20 mouse cellular contexts compared by ENCODE assay signal in the genomic region with DNA sequence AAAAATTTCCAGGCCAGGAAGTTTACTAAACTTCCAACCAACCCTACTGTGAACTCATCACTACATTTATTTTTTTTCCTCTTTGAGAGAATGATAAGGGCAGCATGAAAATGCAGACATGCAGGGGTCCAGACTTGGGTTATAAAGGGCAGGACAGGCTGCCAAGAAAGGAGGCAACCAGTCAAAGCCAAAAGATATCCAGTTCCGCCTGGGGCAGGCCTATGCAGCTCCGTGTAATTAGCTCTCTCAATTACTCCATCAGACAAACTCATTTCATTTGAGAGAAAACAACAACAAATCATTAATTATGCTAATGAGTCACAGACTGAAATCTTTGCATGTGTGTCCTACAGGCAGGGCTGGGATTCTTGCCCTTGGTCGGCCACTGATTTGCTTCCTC.
DNase-seq lines count a peak whose midpoint lies in the region; ATAC-seq and TF ChIP-seq lines count a peak whose summit lies in the region.
"Had no signal": no experiment of that assay in that cellular context is flagged by ENCODE, and none has a peak within 500 bp of the region (broad histone marks: within the 10 kb centered on the region; RNA-seq: fewer than 3 reads in every experiment).

No protein-coding gene starts in this region.

- no peak for DNase-seq in forebrain, postnatal 0 days
- no peak for DNase-seq in forebrain, embryonic 11.5 days (ENCODE audit: low spot score)
- DNase-seq in hindbrain, postnatal 0 days (ENCODE audit: low spot score): no peak
- DNase-seq in kidney, postnatal 10 days: peak; percentile 14
- DNase-seq: adrenal gland, adult 2 months; adrenal gland, postnatal 25 days; cerebellum, adult 18-20 months; cerebellum, adult 9-11 months; cerebellum, postnatal 36 days; gastrocnemius, postnatal 10 days; heart, adult 18-20 months had no signal

- H3K9ac ChIP-seq in forebrain, postnatal 0 days: no peak overlapping the region
- no peak overlapping the region for H3K9ac ChIP-seq in forebrain, embryonic 11.5 days (ENCODE audit: low read length)
- H3K9ac ChIP-seq in hindbrain, embryonic 12.5 days: no peak overlapping the region
- no peak overlapping the region for H3K9ac ChIP-seq in hindbrain, postnatal 0 days (replicated peaks; ENCODE audit: low read length)
- H3K9ac ChIP-seq in kidney, embryonic 14.5 days (ENCODE audit: low read depth, low read length): no peak overlapping the region
- no peak overlapping the region for H3K9ac ChIP-seq in neural tube, embryonic 14.5 days (replicated peaks; ENCODE audit: low read depth, low read length)
- H3K9ac ChIP-seq in neural tube, embryonic 15.5 days (replicated peaks): no peak overlapping the region
- H3K9ac ChIP-seq: embryonic facial prominence, embryonic 13.5 days; hindbrain, embryonic 13.5 days had no signal

- H3K4me1 ChIP-seq in forebrain, postnatal 0 days (ENCODE audit: insufficient read depth): no peaks in the 10 kb centered on the region
- H3K4me1 ChIP-seq in forebrain, embryonic 11.5 days (replicated peaks; ENCODE audit: control insufficient read depth, insufficient read depth, low read length): no peaks in the 10 kb centered on the region
- peaks cover 3% of the 10 kb centered on the region; the same call in 1 of the 2 replicates for H3K4me1 ChIP-seq in hindbrain, embryonic 12.5 days
- H3K4me1 ChIP-seq in hindbrain, postnatal 0 days (ENCODE audit: insufficient read depth, low read length): no peaks in the 10 kb centered on the region
- H3K4me1 ChIP-seq in kidney, embryonic 14.5 days (ENCODE audit: control insufficient read depth, insufficient read depth, low read length): no peaks in the 10 kb centered on the region
- H3K4me1 ChIP-seq in neural tube, embryonic 14.5 days (ENCODE audit: control insufficient read depth, insufficient read depth, low read length): peaks cover 16% of the 10 kb centered on the region
- peaks cover 18% of the 10 kb centered on the region for H3K4me1 ChIP-seq in neural tube, embryonic 15.5 days
- H3K4me1 ChIP-seq: embryonic facial prominence, embryonic 13.5 days had no signal

- no peak for TF ChIP-seq CTCF in forebrain, postnatal 0 days (IDR thresholded peaks at IDR 0.05; ENCODE audit: low read depth)
- no peak for TF ChIP-seq CTCF in hindbrain, postnatal 0 days (IDR thresholded peaks at IDR 0.05; ENCODE audit: low read depth)

- no peaks in the 10 kb centered on the region for H3K27me3 ChIP-seq in forebrain, postnatal 0 days (ENCODE audit: insufficient read depth, low read length)
- no peaks in the 10 kb centered on the region for H3K27me3 ChIP-seq in forebrain, embryonic 11.5 days (ENCODE audit: control insufficient read depth, insufficient read depth, low read length)
- no peaks in the 10 kb centered on the region for H3K27me3 ChIP-seq in hindbrain, embryonic 12.5 days
- no peaks in the 10 kb centered on the region for H3K27me3 ChIP-seq in hindbrain, postnatal 0 days (ENCODE audit: insufficient read depth, low read length)
- no peaks in the 10 kb centered on the region for H3K27me3 ChIP-seq in kidney, embryonic 14.5 days (ENCODE audit: control insufficient read depth, insufficient read depth, low read length)
- H3K27me3 ChIP-seq in neural tube, embryonic 14.5 days (ENCODE audit: control insufficient read depth, insufficient read depth, low read length): no peaks in the 10 kb centered on the region
- no peaks in the 10 kb centered on the region for H3K27me3 ChIP-seq in neural tube, embryonic 15.5 days (replicated peaks)
- H3K27me3 ChIP-seq: embryonic facial prominence, embryonic 13.5 days; hindbrain, embryonic 13.5 days had no signal

- H3K9me3 ChIP-seq in forebrain, postnatal 0 days (ENCODE audit: low read length): no peaks in the 10 kb centered on the region
- H3K9me3 ChIP-seq in forebrain, embryonic 11.5 days (ENCODE audit: control insufficient read depth, low read length): no peaks in the 10 kb centered on the region
- no peaks in the 10 kb centered on the region for H3K9me3 ChIP-seq in hindbrain, embryonic 12.5 days (replicated peaks)
- H3K9me3 ChIP-seq in hindbrain, postnatal 0 days (ENCODE audit: low read length): no peaks in the 10 kb centered on the region
- H3K9me3 ChIP-seq in kidney, embryonic 14.5 days (ENCODE audit: control insufficient read depth, low read length): no peaks in the 10 kb centered on the region
- H3K9me3 ChIP-seq in neural tube, embryonic 14.5 days (ENCODE audit: control insufficient read depth, low read length): no peaks in the 10 kb centered on the region
- H3K9me3 ChIP-seq in neural tube, embryonic 15.5 days (replicated peaks): no peaks in the 10 kb centered on the region
- H3K9me3 ChIP-seq: embryonic facial prominence, embryonic 13.5 days; hindbrain, embryonic 13.5 days had no signal

- no peaks in the 10 kb centered on the region for H3K36me3 ChIP-seq in forebrain, postnatal 0 days (ENCODE audit: insufficient read depth)
- no peaks in the 10 kb centered on the region for H3K36me3 ChIP-seq in forebrain, embryonic 11.5 days (ENCODE audit: control insufficient read depth, insufficient read depth, low read length)
- H3K36me3 ChIP-seq in hindbrain, embryonic 12.5 days: no peaks in the 10 kb centered on the region
- H3K36me3 ChIP-seq in hindbrain, postnatal 0 days (ENCODE audit: insufficient read depth, low read length): no peaks in the 10 kb centered on the region
- no peaks in the 10 kb centered on the region for H3K36me3 ChIP-seq in kidney, embryonic 14.5 days (ENCODE audit: control insufficient read depth, insufficient read depth, low read length)
- no peaks in the 10 kb centered on the region for H3K36me3 ChIP-seq in neural tube, embryonic 14.5 days (ENCODE audit: control insufficient read depth, insufficient read depth, low read length)
- no peaks in the 10 kb centered on the region for H3K36me3 ChIP-seq in neural tube, embryonic 15.5 days
- H3K36me3 ChIP-seq: embryonic facial prominence, embryonic 13.5 days; hindbrain, embryonic 13.5 days had no signal

- H3K4me3 ChIP-seq in forebrain, postnatal 0 days (ENCODE audit: low read depth, low read length): no peak overlapping the region
- H3K4me3 ChIP-seq in forebrain, embryonic 11.5 days (ENCODE audit: low read depth, low read length): no peak overlapping the region
- H3K4me3 ChIP-seq in hindbrain, embryonic 12.5 days: no peak overlapping the region
- no peak overlapping the region for H3K4me3 ChIP-seq in hindbrain, postnatal 0 days (ENCODE audit: low read length)
- H3K4me3 ChIP-seq in kidney, embryonic 14.5 days (ENCODE audit: low read length): no peak overlapping the region
- H3K4me3 ChIP-seq in neural tube, embryonic 14.5 days (ENCODE audit: low read depth, low read length): no peak overlapping the region
- no peak overlapping the region for H3K4me3 ChIP-seq in neural tube, embryonic 15.5 days (replicated peaks)
- H3K4me3 ChIP-seq: embryonic facial prominence, embryonic 13.5 days; hindbrain, embryonic 13.5 days had no signal

- no peak overlapping the region for H3K27ac ChIP-seq in forebrain, postnatal 0 days (ENCODE audit: low read depth, low read length)
- no peak overlapping the region for H3K27ac ChIP-seq in forebrain, embryonic 11.5 days (ENCODE audit: low read depth, low read length)
- H3K27ac ChIP-seq in hindbrain, embryonic 12.5 days: no peak overlapping the region
- no peak overlapping the region for H3K27ac ChIP-seq in hindbrain, postnatal 0 days
- no peak overlapping the region for H3K27ac ChIP-seq in kidney, embryonic 14.5 days (ENCODE audit: low read depth, low read length)
- no peak overlapping the region for H3K27ac ChIP-seq in neural tube, embryonic 14.5 days (ENCODE audit: low read depth, low read length)
- no peak overlapping the region for H3K27ac ChIP-seq in neural tube, embryonic 15.5 days (replicated peaks)
- H3K27ac ChIP-seq: embryonic facial prominence, embryonic 13.5 days; hindbrain, embryonic 13.5 days had no signal

- whole genome bisulfite sequencing in forebrain, postnatal 0 days: 31% methylated on average over 3 of the region's 3 CpGs
- 83% methylated on average over 3 of the region's 3 CpGs for WGBS in forebrain, embryonic 11.5 days
- 74% methylated on average over 3 of the region's 3 CpGs for WGBS in hindbrain, embryonic 12.5 days
- 45% methylated on average over 3 of the region's 3 CpGs for WGBS in hindbrain, postnatal 0 days
- 70% methylated on average over 3 of the region's 3 CpGs for WGBS in kidney, embryonic 14.5 days
- WGBS in neural tube, embryonic 14.5 days: 46% methylated on average over 3 of the region's 3 CpGs
- 47% methylated on average over 3 of the region's 3 CpGs for WGBS in neural tube, embryonic 15.5 days

- 0 out of 2 replicates have a peak, but pooled peaks have one; percentile 8 for ATAC-seq in forebrain, postnatal 0 days
- ATAC-seq in forebrain, embryonic 11.5 days (replicated peaks; ENCODE audit: low FRiP score): no peak
- ATAC-seq in hindbrain, embryonic 12.5 days (ENCODE audit: low FRiP score): peak; percentile 48; the same call in 1 of the 2 replicates
- ATAC-seq in hindbrain, postnatal 0 days: no peak
- no peak for ATAC-seq in kidney, embryonic 14.5 days (ENCODE audit: low FRiP score, low TSS enrichment)
- 0 out of 2 replicates have a peak, but pooled peaks have one; percentile 29 for ATAC-seq in neural tube, embryonic 14.5 days (ENCODE audit: low read depth)
- no peak for ATAC-seq in neural tube, embryonic 15.5 days (ENCODE audit: low FRiP score)
- ATAC-seq: inflammation-experienced regulatory T-cells, adult 6 months; intestine, postnatal 0 days had no signal

- no peak overlapping the region for H3K4me2 ChIP-seq in forebrain, postnatal 0 days (ENCODE audit: low read depth)
- no peak overlapping the region for H3K4me2 ChIP-seq in forebrain, embryonic 11.5 days (ENCODE audit: low read depth, low read length, severe bottlenecking)
- H3K4me2 ChIP-seq in hindbrain, embryonic 12.5 days (replicated peaks): no peak overlapping the region
- H3K4me2 ChIP-seq in hindbrain, postnatal 0 days (ENCODE audit: low read depth, low read length): no peak overlapping the region
- no peak overlapping the region for H3K4me2 ChIP-seq in kidney, embryonic 14.5 days (replicated peaks; ENCODE audit: low read depth, low read length)
- H3K4me2 ChIP-seq in neural tube, embryonic 14.5 days (ENCODE audit: low read depth, low read length): no peak overlapping the region
- no peak overlapping the region for H3K4me2 ChIP-seq in neural tube, embryonic 15.5 days
- H3K4me2 ChIP-seq: embryonic facial prominence, embryonic 13.5 days; heart, embryonic 11.5 days; hindbrain, embryonic 13.5 days had no signal

Comparison
In these comparisons a context has a peak if more than half of its experiments do, and no peak if none do; other contexts are left out.
1. ATAC-seq: peak in forebrain, postnatal 0 days (single experiment), hindbrain, embryonic 12.5 days (single experiment) and neural tube, embryonic 14.5 days (single experiment); none in forebrain, embryonic 11.5 days (single experiment), hindbrain, postnatal 0 days (single experiment), kidney, embryonic 14.5 days (single experiment) and neural tube, embryonic 15.5 days (single experiment).